Mouse (Mus musculus): ENCODE measurements around the gene Ccdc106. TPM values are rescaled to one million over a fixed set of nuclear protein-coding genes. Genes with fewer than 3 reads are reported as not detected.

The Ccdc106 gene
- polyA plus RNA-seq, 1 experiment from 2014 or later = 75.7 TPM

- H3K4me3 ChIP-seq (replicated peaks) = no peak overlapping the region
- no peak overlapping the region for H3K4me2 ChIP-seq
- no peak for ATAC-seq (ENCODE audit: low FRiP score)
- peaks cover 39% of the 10 kb centered on the region for H3K36me3 ChIP-seq
- H3K4me1 ChIP-seq = peaks cover 16% of the 10 kb centered on the region; the same call in 1 of the 2 replicates
- WGBS = 92% methylated on average over 15 of the region's 15 CpGs
- H3K27ac ChIP-seq (replicated peaks) = no peak overlapping the region
- H3K9ac ChIP-seq (replicated peaks) = no peak overlapping the region
- no peaks in the 10 kb centered on the region for H3K27me3 ChIP-seq (replicated peaks)
- no peaks in the 10 kb centered on the region for H3K9me3 ChIP-seq (replicated peaks)
These were observed 69.5 kb downstream of the Ccdc106 start for GRCm38 (mm10) chr7:5089853-5090252.

- peaks cover 11% of the 10 kb centered on the region; the same call in 1 of the 2 replicates for H3K4me1 ChIP-seq
- peaks cover 50% of the 10 kb centered on the region for H3K36me3 ChIP-seq
- no peak overlapping the region for H3K4me3 ChIP-seq (replicated peaks)
- H3K4me2 ChIP-seq = no peak overlapping the region
- no peak overlapping the region for H3K9ac ChIP-seq (replicated peaks)
- no peaks in the 10 kb centered on the region for H3K27me3 ChIP-seq (replicated peaks)
- H3K9me3 ChIP-seq (replicated peaks) = no peaks in the 10 kb centered on the region
- ATAC-seq (ENCODE audit: low FRiP score) = no peak
- WGBS = 92% methylated on average over 15 of the region's 15 CpGs
- no peak overlapping the region for H3K27ac ChIP-seq (replicated peaks)
These were observed 70.8 kb downstream of the Ccdc106 start for GRCm38 (mm10) chr7:5091008-5091728.

DNA sequence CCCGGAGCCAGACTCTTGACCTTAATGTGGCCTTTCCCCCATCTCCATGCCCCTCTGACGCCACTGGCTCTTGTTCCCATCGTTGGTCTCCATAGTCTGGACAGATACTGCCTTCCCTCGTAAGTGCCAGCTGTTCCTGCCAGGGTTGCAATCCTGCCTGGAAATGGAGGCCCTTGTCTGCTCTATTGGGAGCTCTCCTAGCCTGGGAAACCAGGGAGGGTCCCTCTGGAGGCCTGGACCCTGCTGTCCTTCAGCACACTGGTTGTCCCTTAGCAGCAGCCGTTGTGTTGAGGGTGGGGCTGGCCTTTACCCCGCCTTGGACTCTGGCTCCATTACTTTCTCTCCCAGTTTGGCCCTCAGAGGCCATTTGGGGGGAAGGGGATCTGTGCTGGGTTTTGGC lies 72.0 kb downstream of the Ccdc106 start:
- H3K4me1 ChIP-seq = peaks cover 6% of the 10 kb centered on the region; the same call in 1 of the 2 replicates
- H3K27me3 ChIP-seq (replicated peaks) = no peaks in the 10 kb centered on the region
- ATAC-seq (ENCODE audit: low FRiP score) = no peak
- no peak overlapping the region for H3K9ac ChIP-seq (replicated peaks)
- 85% methylated on average over 6 of the region's 6 CpGs for WGBS
- no peak overlapping the region for H3K27ac ChIP-seq (replicated peaks)
- no peak overlapping the region for H3K4me3 ChIP-seq (replicated peaks)
- H3K4me2 ChIP-seq = no peak overlapping the region
- H3K9me3 ChIP-seq (replicated peaks) = no peaks in the 10 kb centered on the region
- peaks cover 60% of the 10 kb centered on the region for H3K36me3 ChIP-seq

DNA sequence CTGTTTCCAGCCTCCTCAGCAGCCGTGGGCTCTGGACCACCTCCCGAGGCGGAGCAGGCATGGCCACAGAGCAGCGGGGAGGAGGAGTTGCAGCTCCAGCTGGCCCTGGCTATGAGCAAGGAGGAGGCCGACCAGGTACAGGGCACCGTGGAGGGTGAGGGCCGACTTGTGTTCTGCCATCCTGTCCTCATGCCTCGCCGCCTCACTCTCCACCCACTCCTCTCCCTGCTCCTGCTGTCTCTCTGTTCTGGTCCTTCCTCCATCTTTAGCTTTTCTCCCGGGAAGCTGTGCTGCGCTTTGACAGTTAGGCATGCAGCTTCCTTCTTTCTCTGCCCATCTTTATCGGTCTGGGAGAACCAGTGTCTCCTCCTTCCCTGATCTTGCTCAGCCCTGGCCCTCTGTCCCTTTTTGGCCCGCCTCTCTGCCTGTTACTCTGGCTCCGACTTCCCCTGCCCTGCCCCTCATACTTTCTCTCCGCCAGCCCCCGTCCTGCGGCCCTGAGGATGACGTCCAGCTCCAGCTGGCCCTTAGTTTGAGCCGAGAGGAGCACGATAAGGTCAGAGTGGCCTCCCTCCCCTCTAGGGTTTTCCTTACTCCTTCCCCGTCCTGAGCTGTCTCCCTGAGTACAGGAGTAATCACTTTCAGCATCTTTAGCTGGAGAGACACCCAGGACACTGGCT lies 72.6 kb downstream of the Ccdc106 start:
- peaks cover 66% of the 10 kb centered on the region for H3K36me3 ChIP-seq
- no peak overlapping the region for H3K4me3 ChIP-seq (replicated peaks)
- H3K27me3 ChIP-seq (replicated peaks) = no peaks in the 10 kb centered on the region
- no peak for ATAC-seq (ENCODE audit: low FRiP score)
- no peak overlapping the region for H3K9ac ChIP-seq (replicated peaks)
- peaks cover 1% of the 10 kb centered on the region; the same call in 1 of the 2 replicates for H3K4me1 ChIP-seq
- 93% methylated on average over 21 of the region's 21 CpGs for WGBS
- H3K27ac ChIP-seq (replicated peaks) = no peak overlapping the region
- no peak overlapping the region for H3K4me2 ChIP-seq
- H3K9me3 ChIP-seq (replicated peaks) = no peaks in the 10 kb centered on the region

DNA sequence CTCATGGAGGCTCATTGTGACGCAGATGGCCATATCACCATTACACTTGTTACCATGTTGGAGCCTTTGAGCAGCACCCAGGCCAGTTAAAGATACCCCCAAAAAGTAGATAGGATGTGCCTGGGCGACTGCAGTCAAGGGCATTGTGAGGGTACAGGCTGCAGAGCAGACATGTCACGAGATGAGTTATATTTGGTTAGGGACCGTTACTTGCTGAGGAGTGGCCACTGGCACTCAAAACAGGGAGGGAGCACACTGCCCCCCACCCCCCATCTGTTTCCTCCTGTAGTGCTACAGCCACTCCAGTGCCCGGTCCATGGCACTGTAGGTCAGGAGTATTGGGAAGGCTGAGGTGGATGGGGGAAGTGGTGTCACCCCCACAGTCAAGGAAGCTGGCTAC lies 78.4 kb downstream of the Ccdc106 start:
- Histone ChIP-seq H3K27me3 (replicated peaks) (no peaks in the 10 kb centered on the region), H3K9ac (replicated peaks) (no peak overlapping the region), H3K4me3 (replicated peaks) (no peak overlapping the region), H3K9me3 (replicated peaks) (no peaks in the 10 kb centered on the region), H3K36me3 (peaks cover 50% of the 10 kb centered on the region), H3K4me1 (no peaks in the 10 kb centered on the region), H3K27ac (replicated peaks) (no peak overlapping the region), H3K4me2 (no peak overlapping the region)
- no peak for ATAC-seq (ENCODE audit: low FRiP score)
- WGBS = 92% methylated on average over 5 of the region's 5 CpGs

- no peaks in the 10 kb centered on the region for H3K9me3 ChIP-seq (replicated peaks)
- H3K4me1 ChIP-seq = no peaks in the 10 kb centered on the region
- no peaks in the 10 kb centered on the region for H3K27me3 ChIP-seq (replicated peaks)
- no peak overlapping the region for H3K4me3 ChIP-seq (replicated peaks)
- ATAC-seq (ENCODE audit: low FRiP score) = no peak
- 87% methylated on average over 3 of the region's 3 CpGs for WGBS
- H3K27ac ChIP-seq (replicated peaks) = no peak overlapping the region
- H3K9ac ChIP-seq (replicated peaks) = no peak overlapping the region
- H3K4me2 ChIP-seq = no peak overlapping the region
- H3K36me3 ChIP-seq = peaks cover 41% of the 10 kb centered on the region
These were observed 79.4 kb downstream of the Ccdc106 start for GRCm38 (mm10) chr7:5099796-5100195.

DNA sequence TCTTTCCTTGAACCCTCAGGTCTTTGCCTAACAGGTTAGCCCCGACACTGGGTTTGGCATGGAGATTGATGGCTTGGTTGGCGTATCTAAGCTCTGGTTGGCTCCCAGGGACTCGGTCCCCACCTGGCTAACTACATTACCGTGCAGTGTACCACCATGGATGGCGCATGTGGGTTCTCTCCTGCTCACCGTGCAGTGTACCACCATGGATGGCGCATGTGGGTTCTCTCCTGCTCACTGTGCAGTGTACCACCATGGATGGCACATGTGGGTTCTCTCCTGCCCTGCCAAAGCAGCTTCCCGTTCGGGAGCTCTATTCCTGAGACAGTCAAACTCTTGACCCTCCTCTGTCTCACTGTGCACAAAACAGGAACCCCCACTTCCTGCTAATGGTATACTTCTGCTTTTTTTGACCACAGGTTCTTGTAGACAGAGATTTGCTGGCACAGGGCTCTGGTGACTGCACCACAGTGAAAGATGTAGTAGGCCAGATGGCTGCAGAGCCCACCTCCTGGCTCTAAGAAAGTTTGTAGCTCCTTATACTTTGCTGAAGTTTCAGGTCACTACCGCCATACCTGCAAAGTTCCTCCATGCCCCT lies 80.8 kb downstream of the Ccdc106 start:
- Histone ChIP-seq H3K9me3 (replicated peaks) (no peaks in the 10 kb centered on the region), H3K4me2 (no peak overlapping the region), H3K27me3 (replicated peaks) (no peaks in the 10 kb centered on the region), H3K27ac (replicated peaks) (no peak overlapping the region), H3K9ac (replicated peaks) (no peak overlapping the region), H3K4me1 (no peaks in the 10 kb centered on the region), H3K36me3 (peaks cover 28% of the 10 kb centered on the region), H3K4me3 (replicated peaks) (no peak overlapping the region)
- no peak for ATAC-seq (ENCODE audit: low FRiP score)
- WGBS = 90% methylated on average over 10 of the region's 10 CpGs

- no peaks in the 10 kb centered on the region for H3K9me3 ChIP-seq (replicated peaks)
- peaks cover 16% of the 10 kb centered on the region for H3K36me3 ChIP-seq
- H3K4me2 ChIP-seq = no peak overlapping the region
- H3K27ac ChIP-seq (replicated peaks) = no peak overlapping the region
- no peaks in the 10 kb centered on the region for H3K27me3 ChIP-seq (replicated peaks)
- H3K4me1 ChIP-seq = no peaks in the 10 kb centered on the region
- no peak overlapping the region for H3K4me3 ChIP-seq (replicated peaks)
- ATAC-seq (ENCODE audit: low FRiP score) = no peak
- H3K9ac ChIP-seq (replicated peaks) = no peak overlapping the region
- WGBS = 79% methylated on average over 2 of the region's 2 CpGs
These were observed 82.2 kb downstream of the Ccdc106 start for GRCm38 (mm10) chr7:5102564-5102963.

DNA sequence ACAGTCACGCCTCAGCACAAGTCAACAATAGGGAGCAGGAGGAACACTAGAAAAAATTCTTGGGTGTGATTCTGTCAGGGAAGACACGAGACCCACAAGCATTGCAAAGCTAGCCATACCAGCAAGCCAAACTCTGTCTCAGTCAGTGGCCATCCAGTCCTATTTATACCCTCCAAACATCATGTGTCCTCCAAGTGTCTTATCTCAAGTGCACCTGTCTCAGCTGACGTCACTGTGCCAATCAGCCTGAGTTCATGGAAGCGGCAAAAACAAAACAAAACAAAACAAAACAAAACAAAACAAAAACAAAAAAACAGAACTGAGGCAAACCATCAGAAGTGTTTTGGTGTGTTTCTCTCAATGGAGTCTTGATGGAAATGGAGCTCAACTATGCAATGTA lies 87.9 kb downstream of the Ccdc106 start:
- Histone ChIP-seq H3K9ac (replicated peaks) (no peak overlapping the region), H3K4me2 (no peak overlapping the region), H3K36me3 (no peaks in the 10 kb centered on the region), H3K27ac (replicated peaks) (no peak overlapping the region), H3K4me3 (replicated peaks) (no peak overlapping the region), H3K27me3 (replicated peaks) (no peaks in the 10 kb centered on the region), H3K9me3 (replicated peaks) (no peaks in the 10 kb centered on the region), H3K4me1 (no peaks in the 10 kb centered on the region)
- 88% methylated on average over 4 of the region's 4 CpGs for WGBS
- ATAC-seq (ENCODE audit: low FRiP score) = no peak

GRCm38 (mm10) chr7:5109301-5109700 lies 88.9 kb downstream of the Ccdc106 start:
- Histone ChIP-seq H3K4me3 (replicated peaks) (no peak overlapping the region), H3K4me1 (no peaks in the 10 kb centered on the region), H3K27ac (replicated peaks) (no peak overlapping the region), H3K36me3 (no peaks in the 10 kb centered on the region), H3K4me2 (no peak overlapping the region), H3K9ac (replicated peaks) (no peak overlapping the region), H3K27me3 (replicated peaks) (no peaks in the 10 kb centered on the region), H3K9me3 (replicated peaks) (no peaks in the 10 kb centered on the region)
- no peak for ATAC-seq (ENCODE audit: low FRiP score)
- WGBS = 82% methylated on average over 8 of the region's 8 CpGs
